Mouse (Mus musculus): ENCODE measurements around the gene Nfu1. TPM values are rescaled to one million over a fixed set of nuclear protein-coding genes. Genes with fewer than 3 reads are reported as not detected.

The Nfu1 gene
- 90.6 and 95.3 TPM in 2 replicates for polyA plus RNA-seq (2015; fragmentation: Nextera tagmentation; extraction: Ambion mirVana)

GRCm38 (mm10) chr6:87008887-87009286 is at the start of gene Nfu1:
TSS of gene Nfu1 (plus strand) at chr6:87009236.
- Histone ChIP-seq H3K4me2 (replicated peaks) (peak within 1 kb of the TSS; percentile 54), H3K27me3 (no peaks in the 10 kb centered on the region), H3K4me1 (peaks cover 14% of the 10 kb centered on the region), H3K4me3 (replicated peaks) (peak within 1 kb of the TSS; percentile 74), H3K36me3 (peaks cover 5% of the 10 kb centered on the region; the same call in 1 of the 2 replicates), H3K9me3 (replicated peaks) (no peaks in the 10 kb centered on the region), H3K9ac (peak within 1 kb of the TSS; percentile 90), H3K27ac (replicated peaks) (peak within 1 kb of the TSS; percentile 84)
- 68% methylated on average over 6 of the region's 6 CpGs for WGBS
- ATAC-seq (ENCODE audit: insufficient number of reproducible peaks, low FRiP score, low TSS enrichment, low read depth), result no peak

GRCm38 (mm10) chr6:86963987-86964685 is 44.9 kb upstream of the Nfu1 start:
- Histone ChIP-seq H3K9me3 (replicated peaks) (no peaks in the 10 kb centered on the region), H3K27me3 (no peaks in the 10 kb centered on the region), H3K4me3 (replicated peaks) (no peak overlapping the region), H3K9ac (no peak overlapping the region), H3K4me1 (no peaks in the 10 kb centered on the region), H3K4me2 (replicated peaks) (no peak overlapping the region), H3K36me3 (peaks cover 87% of the 10 kb centered on the region), H3K27ac (replicated peaks) (no peak overlapping the region)
- 90% methylated on average over 7 of the region's 7 CpGs for WGBS
- ATAC-seq (ENCODE audit: insufficient number of reproducible peaks, low FRiP score, low TSS enrichment, low read depth), result no peak

- Histone ChIP-seq H3K27ac (replicated peaks) (no peak overlapping the region), H3K4me2 (replicated peaks) (no peak overlapping the region), H3K4me1 (no peaks in the 10 kb centered on the region), H3K4me3 (replicated peaks) (no peak overlapping the region), H3K9me3 (replicated peaks) (no peaks in the 10 kb centered on the region), H3K36me3 (peaks cover 84% of the 10 kb centered on the region), H3K27me3 (no peaks in the 10 kb centered on the region), H3K9ac (no peak overlapping the region)
- 87% methylated on average over 2 of the region's 2 CpGs for WGBS
- no peak for ATAC-seq (ENCODE audit: insufficient number of reproducible peaks, low FRiP score, low TSS enrichment, low read depth)
Measured at GRCm38 (mm10) chr6:86967166-86967565, 41.9 kb upstream of the Nfu1 start.

- no peak overlapping the region for H3K27ac ChIP-seq (replicated peaks)
- ATAC-seq (ENCODE audit: insufficient number of reproducible peaks, low FRiP score, low TSS enrichment, low read depth), result no peak
- no peaks in the 10 kb centered on the region for H3K27me3 ChIP-seq
- H3K4me2 ChIP-seq (replicated peaks), result no peak overlapping the region
- no peaks in the 10 kb centered on the region for H3K9me3 ChIP-seq (replicated peaks)
- no peaks in the 10 kb centered on the region for H3K4me1 ChIP-seq
- 90% methylated on average over 4 of the region's 4 CpGs for WGBS
- no peak overlapping the region for H3K9ac ChIP-seq
- no peak overlapping the region for H3K4me3 ChIP-seq (replicated peaks)
- H3K36me3 ChIP-seq, result peaks cover 53% of the 10 kb centered on the region
Measured at GRCm38 (mm10) chr6:86973956-86974355, 35.1 kb upstream of the Nfu1 start.

- H3K4me2 ChIP-seq (replicated peaks), result no peak overlapping the region
- no peak overlapping the region for H3K27ac ChIP-seq (replicated peaks)
- no peak overlapping the region for H3K4me3 ChIP-seq (replicated peaks)
- H3K4me1 ChIP-seq, result no peaks in the 10 kb centered on the region; the same call in 1 of the 2 replicates
- H3K9me3 ChIP-seq (replicated peaks), result no peaks in the 10 kb centered on the region
- ATAC-seq (ENCODE audit: insufficient number of reproducible peaks, low FRiP score, low TSS enrichment, low read depth), result no peak
- no peak overlapping the region for H3K9ac ChIP-seq
- H3K27me3 ChIP-seq, result no peaks in the 10 kb centered on the region
- 88% methylated on average over 8 of the region's 8 CpGs for WGBS
- peaks cover 28% of the 10 kb centered on the region for H3K36me3 ChIP-seq
Measured at GRCm38 (mm10) chr6:86978156-86978908, 30.7 kb upstream of the Nfu1 start.

- no peak overlapping the region for H3K9ac ChIP-seq
- H3K36me3 ChIP-seq, result peaks cover 25% of the 10 kb centered on the region
- no peak overlapping the region for H3K4me3 ChIP-seq (replicated peaks)
- no peaks in the 10 kb centered on the region for H3K9me3 ChIP-seq (replicated peaks)
- H3K27ac ChIP-seq (replicated peaks), result no peak overlapping the region
- WGBS, result 83% methylated on average over 6 of the region's 6 CpGs
- no peak for ATAC-seq (ENCODE audit: insufficient number of reproducible peaks, low FRiP score, low TSS enrichment, low read depth)
- H3K27me3 ChIP-seq, result no peaks in the 10 kb centered on the region
- H3K4me2 ChIP-seq (replicated peaks), result no peak overlapping the region
- no peaks in the 10 kb centered on the region; the same call in 1 of the 2 replicates for H3K4me1 ChIP-seq
Measured at GRCm38 (mm10) chr6:86978909-86979265, 30.1 kb upstream of the Nfu1 start.

GRCm38 (mm10) chr6:86981206-86981605 is 27.8 kb upstream of the Nfu1 start:
- Histone ChIP-seq H3K27ac (replicated peaks) (no peak overlapping the region), H3K9ac (no peak overlapping the region), H3K27me3 (no peaks in the 10 kb centered on the region), H3K4me3 (replicated peaks) (no peak overlapping the region), H3K36me3 (peaks cover 22% of the 10 kb centered on the region; the same call in 1 of the 2 replicates), H3K9me3 (replicated peaks) (no peaks in the 10 kb centered on the region), H3K4me2 (replicated peaks) (no peak overlapping the region), H3K4me1 (no peaks in the 10 kb centered on the region; the same call in 1 of the 2 replicates)
- 60% methylated on average over 2 of the region's 2 CpGs for WGBS
- ATAC-seq (ENCODE audit: insufficient number of reproducible peaks, low FRiP score, low TSS enrichment, low read depth), result no peak

GRCm38 (mm10) chr6:86985314-86986106 is 23.5 kb upstream of the Nfu1 start:
- H3K36me3 ChIP-seq, result peaks cover 28% of the 10 kb centered on the region
- no peak for ATAC-seq (ENCODE audit: insufficient number of reproducible peaks, low FRiP score, low TSS enrichment, low read depth)
- no peaks in the 10 kb centered on the region for H3K9me3 ChIP-seq (replicated peaks)
- no peaks in the 10 kb centered on the region for H3K27me3 ChIP-seq
- H3K27ac ChIP-seq (replicated peaks), result no peak overlapping the region
- no peak overlapping the region for H3K4me2 ChIP-seq (replicated peaks)
- H3K4me3 ChIP-seq (replicated peaks), result no peak overlapping the region
- no peak overlapping the region for H3K9ac ChIP-seq
- WGBS, result 90% methylated on average over 8 of the region's 8 CpGs
- no peaks in the 10 kb centered on the region; the same call in 1 of the 2 replicates for H3K4me1 ChIP-seq

- WGBS, result 86% methylated on average over 6 of the region's 6 CpGs
- H3K36me3 ChIP-seq, result peaks cover 18% of the 10 kb centered on the region
- no peaks in the 10 kb centered on the region for H3K4me1 ChIP-seq
- H3K4me2 ChIP-seq (replicated peaks), result no peak overlapping the region
- no peak overlapping the region for H3K9ac ChIP-seq
- no peaks in the 10 kb centered on the region for H3K9me3 ChIP-seq (replicated peaks)
- no peak overlapping the region for H3K27ac ChIP-seq (replicated peaks)
- no peak overlapping the region for H3K4me3 ChIP-seq (replicated peaks)
- ATAC-seq (ENCODE audit: insufficient number of reproducible peaks, low FRiP score, low TSS enrichment, low read depth), result no peak
- no peaks in the 10 kb centered on the region for H3K27me3 ChIP-seq
Measured at GRCm38 (mm10) chr6:86989576-86989975, 19.5 kb upstream of the Nfu1 start.

GRCm38 (mm10) chr6:86991041-86991440 is 18.0 kb upstream of the Nfu1 start:
- ATAC-seq (ENCODE audit: insufficient number of reproducible peaks, low FRiP score, low TSS enrichment, low read depth), result no peak
- WGBS, result 78% methylated on average over 3 of the region's 3 CpGs
- Histone ChIP-seq H3K4me1 (no peaks in the 10 kb centered on the region), H3K27me3 (no peaks in the 10 kb centered on the region), H3K4me3 (replicated peaks) (no peak overlapping the region), H3K9me3 (replicated peaks) (no peaks in the 10 kb centered on the region), H3K36me3 (peaks cover 23% of the 10 kb centered on the region), H3K4me2 (replicated peaks) (no peak overlapping the region), H3K27ac (replicated peaks) (no peak overlapping the region), H3K9ac (no peak overlapping the region)

GRCm38 (mm10) chr6:86992349-86992748 is 16.7 kb upstream of the Nfu1 start:
- ATAC-seq (ENCODE audit: insufficient number of reproducible peaks, low FRiP score, low TSS enrichment, low read depth), result no peak
- WGBS, result 92% methylated on average over 8 of the region's 8 CpGs
- H3K9ac ChIP-seq, result no peak overlapping the region
- no peak overlapping the region for H3K27ac ChIP-seq (replicated peaks)
- H3K27me3 ChIP-seq, result no peaks in the 10 kb centered on the region
- H3K4me1 ChIP-seq, result no peaks in the 10 kb centered on the region
- no peaks in the 10 kb centered on the region for H3K9me3 ChIP-seq (replicated peaks)
- H3K36me3 ChIP-seq, result peaks cover 29% of the 10 kb centered on the region
- H3K4me2 ChIP-seq (replicated peaks), result no peak overlapping the region
- H3K4me3 ChIP-seq (replicated peaks), result no peak overlapping the region

All from embryonic facial prominence, embryonic 15.5 days (tissue).